Mouse (Mus musculus) kidney, postnatal 36 days (tissue): Measurements from ENCODE around the gene Tifa.

Experiments
- DNase-seq, 2 experiments: peaks; one replicate each; pipeline ENCODE4 v3.0.0; 2021 to 2022; ENCODE audit warnings: mixed read lengths in 2 of 2

Gene Tifa

DNA sequence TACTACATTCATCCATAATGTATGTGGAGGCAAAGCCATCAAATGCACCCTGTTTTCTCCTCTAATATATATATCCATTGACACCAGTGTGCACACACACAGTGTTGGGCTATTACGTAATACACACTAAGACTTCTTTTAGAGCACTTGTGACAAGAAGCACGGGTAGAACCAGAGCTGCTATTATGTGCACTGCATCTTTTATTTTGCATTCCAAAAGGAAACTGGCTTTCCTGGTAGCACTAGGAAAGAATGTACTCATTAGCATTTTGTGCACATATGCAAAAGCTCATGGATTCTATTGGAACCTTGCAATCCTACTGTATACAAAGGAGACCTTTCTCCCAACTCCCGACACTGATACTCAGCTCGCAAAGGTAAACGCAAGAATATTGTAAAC lies 79.3 kb downstream of the Tifa start:
- DNase-seq = no peak

GRCm38 (mm10) chr3:127871575-127871974 lies 82.0 kb downstream of the Tifa start:
- DNase-seq = no peak

GRCm38 (mm10) chr3:127874254-127874883 lies 84.8 kb downstream of the Tifa start:
- DNase-seq = no peak

DNA sequence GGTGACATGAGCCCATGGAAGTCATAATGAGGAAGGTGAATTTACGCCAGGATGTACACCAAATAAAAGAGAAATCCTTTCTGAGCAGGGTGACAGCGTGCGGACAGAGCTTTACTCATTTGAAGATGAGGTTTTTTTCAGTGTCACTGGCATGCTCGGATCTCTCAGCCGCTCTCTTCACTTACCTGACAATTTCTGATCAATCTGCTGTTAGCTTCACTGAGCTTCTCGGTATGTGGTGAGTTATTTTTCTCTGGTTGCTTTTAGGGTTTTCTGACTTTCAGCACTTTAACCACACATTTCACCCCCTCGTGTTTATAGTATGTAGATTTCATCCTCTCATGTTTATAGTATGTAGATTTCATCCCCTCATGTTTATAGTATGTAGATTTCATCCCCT lies 85.5 kb downstream of the Tifa start:
- DNase-seq = no peak

DNA sequence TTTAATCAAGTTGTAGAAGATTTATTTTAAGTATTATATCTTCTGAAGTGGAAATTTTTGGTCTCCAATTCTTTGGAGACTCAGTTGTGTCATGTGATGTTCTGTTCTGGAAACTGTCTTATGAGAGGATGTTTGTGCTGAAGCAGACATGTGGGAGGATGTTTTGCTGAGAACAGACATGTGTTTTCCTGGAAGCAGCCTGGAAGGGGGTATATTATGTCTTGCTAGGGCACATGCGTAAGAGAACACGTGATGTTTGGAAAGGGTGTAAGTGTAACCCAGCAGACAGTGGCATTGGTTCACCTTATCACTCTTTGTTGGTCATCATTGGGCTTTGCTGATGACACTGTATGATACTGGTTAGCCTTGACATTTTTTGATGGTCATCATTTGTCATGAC lies 85.9 kb downstream of the Tifa start:
- no peak for DNase-seq

- no peak for DNase-seq
Observed at GRCm38 (mm10) chr3:127879968-127880367, 90.4 kb downstream of the Tifa start.

DNA sequence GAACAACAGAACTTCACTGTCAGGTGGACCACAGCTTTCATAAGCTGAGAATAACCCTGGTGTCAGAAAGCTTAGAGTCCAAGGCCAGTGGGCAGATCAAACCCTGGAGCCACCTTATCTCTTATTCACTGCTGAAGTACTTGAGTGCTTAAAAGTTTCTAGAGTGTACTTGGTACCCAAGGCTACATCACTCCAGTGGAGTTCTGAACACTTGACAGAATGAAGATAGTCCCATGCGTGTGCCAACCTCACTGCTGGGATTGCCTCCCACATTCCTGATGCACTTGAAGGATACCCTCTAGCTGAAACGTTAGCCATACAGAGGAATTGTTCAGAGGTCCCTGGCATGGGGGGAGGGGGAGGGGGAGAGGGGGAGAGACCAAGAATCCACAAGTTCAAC lies 92.1 kb downstream of the Tifa start:
- no peak for DNase-seq
